In the genomic region with DNA sequence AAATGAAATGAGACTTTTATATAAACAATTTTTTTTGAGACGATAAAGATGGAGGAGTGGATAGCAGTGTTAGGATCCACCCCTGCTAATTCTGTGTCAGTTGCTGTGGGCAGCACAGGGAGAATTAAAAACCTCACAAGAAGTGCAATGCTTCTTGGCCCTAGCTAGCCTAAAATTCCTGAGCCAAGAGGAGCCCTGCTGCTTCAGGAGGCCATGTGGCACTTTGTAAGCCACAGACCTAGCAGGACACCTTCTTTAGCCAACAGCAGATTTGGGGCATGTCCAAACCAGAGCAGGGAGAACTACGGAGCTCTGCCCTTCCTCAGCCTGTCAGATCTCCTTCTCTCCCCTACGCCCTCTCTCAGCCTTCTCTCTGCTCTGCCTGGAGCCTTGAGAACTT, we compare ENCODE assay signal across 10 mouse cellular contexts. TPM values are rescaled to one million over a fixed set of nuclear protein-coding genes. Genes with fewer than 3 reads are reported as not detected.
A peak's percentile ranks its signal among the peaks of the same experiment; 100 is the strongest.
DNase-seq lines count a peak whose midpoint lies in the region; ATAC-seq and TF ChIP-seq lines count a peak whose summit lies in the region.
"Had no signal": no experiment of that assay in that cellular context is flagged by ENCODE, and none has a peak within 500 bp of the region (broad histone marks: within the 10 kb centered on the region; RNA-seq: fewer than 3 reads in every experiment).

No protein-coding gene starts in this region.

- H3K4me1 ChIP-seq in heart, postnatal 0 days (ENCODE audit: control insufficient read depth, insufficient read depth), result peaks cover 13% of the 10 kb centered on the region
- H3K4me1 ChIP-seq: liver, embryonic 15.5 days had no signal

- 28% methylated on average over 3 of the region's 3 CpGs for WGBS in heart, postnatal 0 days

- H3K4me2 ChIP-seq in heart, postnatal 0 days (ENCODE audit: low read depth, low read length), result no peak overlapping the region
- H3K4me2 ChIP-seq: liver, embryonic 15.5 days had no signal

- no peak for TF ChIP-seq EP300 in heart, postnatal 0 days (IDR thresholded peaks at IDR 0.05; ENCODE audit: low read depth)

- ATAC-seq in heart, postnatal 0 days (ENCODE audit: insufficient read depth, low read depth), result peak; percentile 24; the same call in 1 of the 2 replicates
- ATAC-seq: Patski had no signal

- no peak for TF ChIP-seq CTCF in left cerebral cortex, adult 2 months (IDR thresholded peaks at IDR 0.05)
- no peak for TF ChIP-seq CTCF in heart, postnatal 0 days (IDR thresholded peaks at IDR 0.05; ENCODE audit: low read depth)

- peak overlapping the region; percentile 45; the same call in 1 of the 2 replicates for H3K27ac ChIP-seq in left cerebral cortex, adult 2 months
- peak overlapping the region; percentile 72 for H3K27ac ChIP-seq in heart, postnatal 0 days (ENCODE audit: low read depth)
- H3K27ac ChIP-seq: liver, embryonic 15.5 days had no signal

- peak overlapping the region; percentile 50; the same call in 1 of the 2 replicates for H3K9ac ChIP-seq in heart, postnatal 0 days (replicated peaks; ENCODE audit: low read depth, low read length)
- H3K9ac ChIP-seq: liver, embryonic 15.5 days had no signal

- no peaks in the 10 kb centered on the region for H3K9me3 ChIP-seq in heart, postnatal 0 days (replicated peaks; ENCODE audit: control insufficient read depth, low read length)
- H3K9me3 ChIP-seq: liver, embryonic 15.5 days had no signal

- H3K4me3 ChIP-seq in left cerebral cortex, adult 2 months, result no peak overlapping the region
- no peak overlapping the region for H3K4me3 ChIP-seq in heart, postnatal 0 days (ENCODE audit: low read depth, low read length)
- H3K4me3 ChIP-seq: liver, embryonic 15.5 days had no signal

- DNase-seq in adrenal gland, postnatal 10 days, result peak; percentile 51
- DNase-seq in adrenal gland, postnatal 36 days, result no peak
- DNase-seq in left cerebral cortex, adult 2 months (ENCODE audit: extremely low spot score in 1 of 2, low spot score in 2 of 2), result no peak
- no peak for DNase-seq in left cerebral cortex, postnatal 14 days (ENCODE audit: low spot score in 2 of 2)
- DNase-seq in brain, adult 2 months (ENCODE audit: low read depth, low spot score), result peak; percentile 97
- DNase-seq in heart, postnatal 0 days (ENCODE audit: low spot score), result no peak
- no peak for DNase-seq in retina, postnatal 1 day
- DNase-seq in thymus, postnatal 25 days, result no peak

- H3K36me3 ChIP-seq in heart, postnatal 0 days (replicated peaks; ENCODE audit: control insufficient read depth, insufficient read depth, low read length), result no peaks in the 10 kb centered on the region
- H3K36me3 ChIP-seq: liver, embryonic 15.5 days had no signal

- intact Hi-C loops in left cerebral cortex, adult 2 months (cut with DNase I), result no loop called here
- intact Hi-C loops in left cerebral cortex, postnatal 14 days (cut with DNase I), result no loop called here

- no peaks in the 10 kb centered on the region for H3K27me3 ChIP-seq in heart, postnatal 0 days (ENCODE audit: control insufficient read depth, insufficient read depth, low read length)
- H3K27me3 ChIP-seq: liver, embryonic 15.5 days; Patski had no signal

RNA-seq across cellular contexts. Expression of a gene that starts 13.8 kb away (rescaled TPM):
- total RNA-seq in adrenal gland, postnatal 10 days (2021), result 10 to 100 TPM; 83.8 to 95.3 TPM
- total RNA-seq in adrenal gland, postnatal 36 days (2021), result 10 to 100 TPM; 50.3 to 76.7 TPM
- 10 to 100 TPM; 31.0 to 35.5 TPM for total RNA-seq in left cerebral cortex, adult 2 months (2021)
- 10 to 100 TPM; 37.6 to 37.7 TPM for total RNA-seq in left cerebral cortex, postnatal 14 days (2021)
- 93.7 and 94.2 TPM in 2 replicates for total RNA-seq in heart, postnatal 0 days (2014; rRNA removed; ENCODE audit: low replicate concordance)
- polyA plus RNA-seq in heart, postnatal 0 days (2015; fragmentation: Nextera tagmentation; extraction: Ambion mirVana), result 24.5 and 28.7 TPM in 2 replicates

Comparison
In these comparisons a context has a peak if more than half of its experiments do, and no peak if none do; other contexts are left out.
1. DNase-seq: peak in adrenal gland, postnatal 10 days (single experiment) and brain, adult 2 months (single experiment); none in adrenal gland, postnatal 36 days (0 of 2), left cerebral cortex, adult 2 months (0 of 2), left cerebral cortex, postnatal 14 days (0 of 2), heart, postnatal 0 days (single experiment), retina, postnatal 1 day (single experiment) and thymus, postnatal 25 days (single experiment).